Mouse (Mus musculus): ENCODE measurements around the gene Gm28048. TPM values are rescaled to one million over a fixed set of nuclear protein-coding genes. Genes with fewer than 3 reads are reported as not detected.

The Gm28048 gene
- total and polyA plus RNA-seq, 3 experiments: 2.1 to 7.0 (median 5.2) TPM

DNA sequence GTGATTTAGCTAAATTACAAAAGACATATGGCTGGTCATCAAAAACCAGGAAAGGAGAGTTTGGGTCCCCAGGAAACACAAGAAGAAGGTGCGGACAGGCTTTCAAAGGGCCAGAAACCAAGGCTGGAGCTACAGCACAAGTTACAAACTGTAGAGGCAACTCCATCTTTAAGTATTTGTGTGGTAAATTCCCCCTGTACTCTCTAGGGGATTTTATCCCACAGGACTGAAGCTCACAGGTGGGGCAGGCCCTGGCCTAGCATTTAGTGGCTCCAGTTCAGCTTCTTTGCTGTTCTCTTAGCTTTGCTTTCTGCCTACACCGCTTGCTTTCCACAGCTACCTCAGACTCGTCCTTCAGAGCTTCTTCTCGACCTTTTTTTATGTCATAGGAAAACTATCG, 114.2 kb downstream of the Gm28048 start:
- 80% methylated on average over 5 of the region's 5 CpGs for WGBS
- Histone ChIP-seq H3K36me3 (ENCODE audit: control insufficient read depth, insufficient read depth, low read length) (no peaks in the 10 kb centered on the region), H3K27me3 (ENCODE audit: control insufficient read depth, insufficient read depth, low read length) (no peaks in the 10 kb centered on the region), H3K79me2 (replicated peaks; ENCODE audit: control insufficient read depth, insufficient read depth, low read length) (no peaks in the 10 kb centered on the region), H3K4me3 (no peak overlapping the region), H3K4me1 (ENCODE audit: control insufficient read depth, insufficient read depth, low read length) (peaks cover 6% of the 10 kb centered on the region), H3K9ac (ENCODE audit: low read depth, low read length) (no peak overlapping the region), H3K27ac (no peak overlapping the region)
- intact Hi-C loops (cut with DNase I): no loop called here
- TF ChIP-seq POLR2A (IDR thresholded peaks at IDR 0.05; ENCODE audit: insufficient read depth, low read depth, low read length): no peak
- no peak for TF ChIP-seq CTCF (IDR thresholded peaks at IDR 0.05)
- TF ChIP-seq EP300 (IDR thresholded peaks at IDR 0.05; ENCODE audit: insufficient read depth, low read depth, low read length): no peak
- DNase-seq: no peak

DNA sequence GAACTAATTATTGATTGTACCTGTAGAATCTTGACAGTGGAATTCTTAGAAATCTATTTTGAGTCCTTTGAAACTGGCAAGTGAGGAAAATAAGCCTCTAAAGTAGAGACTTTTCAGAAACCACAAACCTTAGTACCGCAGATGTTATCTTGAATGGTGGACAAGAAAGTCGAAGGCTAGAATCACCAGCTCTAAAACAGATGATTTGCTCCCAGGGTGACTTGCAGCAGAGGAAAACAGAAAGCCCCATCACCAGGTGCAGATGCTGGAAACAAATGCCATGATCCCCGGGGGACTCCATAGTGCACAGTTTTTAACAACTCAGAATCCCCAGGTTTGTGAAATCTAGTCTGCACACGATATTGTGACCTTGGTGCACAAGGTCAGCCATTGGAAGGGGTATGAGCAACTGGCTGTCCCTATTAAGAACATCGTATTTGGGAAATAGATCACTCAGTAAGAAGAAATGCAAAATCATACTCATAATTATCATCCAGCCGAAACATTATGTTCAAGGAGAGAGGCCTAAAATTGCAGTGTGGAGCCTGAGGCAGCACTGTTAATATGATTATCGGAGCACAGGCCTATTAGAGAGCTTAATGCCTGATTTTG, 116.1 kb downstream of the Gm28048 start:
- Histone ChIP-seq H3K27me3 (ENCODE audit: control insufficient read depth, insufficient read depth, low read length) (no peaks in the 10 kb centered on the region), H3K4me3 (no peak overlapping the region), H3K79me2 (replicated peaks; ENCODE audit: control insufficient read depth, insufficient read depth, low read length) (no peaks in the 10 kb centered on the region), H3K27ac (no peak overlapping the region), H3K9ac (ENCODE audit: low read depth, low read length) (no peak overlapping the region), H3K36me3 (ENCODE audit: control insufficient read depth, insufficient read depth, low read length) (no peaks in the 10 kb centered on the region), H3K4me1 (ENCODE audit: control insufficient read depth, insufficient read depth, low read length) (peaks cover 2% of the 10 kb centered on the region)
- no peak for DNase-seq
- intact Hi-C loops (cut with DNase I): no loop called here
- WGBS: 83% methylated on average over 7 of the region's 7 CpGs
- TF ChIP-seq POLR2A (IDR thresholded peaks at IDR 0.05; ENCODE audit: insufficient read depth, low read depth, low read length) (no peak), CTCF (IDR thresholded peaks at IDR 0.05) (no peak), EP300 (IDR thresholded peaks at IDR 0.05; ENCODE audit: insufficient read depth, low read depth, low read length) (no peak)

DNA sequence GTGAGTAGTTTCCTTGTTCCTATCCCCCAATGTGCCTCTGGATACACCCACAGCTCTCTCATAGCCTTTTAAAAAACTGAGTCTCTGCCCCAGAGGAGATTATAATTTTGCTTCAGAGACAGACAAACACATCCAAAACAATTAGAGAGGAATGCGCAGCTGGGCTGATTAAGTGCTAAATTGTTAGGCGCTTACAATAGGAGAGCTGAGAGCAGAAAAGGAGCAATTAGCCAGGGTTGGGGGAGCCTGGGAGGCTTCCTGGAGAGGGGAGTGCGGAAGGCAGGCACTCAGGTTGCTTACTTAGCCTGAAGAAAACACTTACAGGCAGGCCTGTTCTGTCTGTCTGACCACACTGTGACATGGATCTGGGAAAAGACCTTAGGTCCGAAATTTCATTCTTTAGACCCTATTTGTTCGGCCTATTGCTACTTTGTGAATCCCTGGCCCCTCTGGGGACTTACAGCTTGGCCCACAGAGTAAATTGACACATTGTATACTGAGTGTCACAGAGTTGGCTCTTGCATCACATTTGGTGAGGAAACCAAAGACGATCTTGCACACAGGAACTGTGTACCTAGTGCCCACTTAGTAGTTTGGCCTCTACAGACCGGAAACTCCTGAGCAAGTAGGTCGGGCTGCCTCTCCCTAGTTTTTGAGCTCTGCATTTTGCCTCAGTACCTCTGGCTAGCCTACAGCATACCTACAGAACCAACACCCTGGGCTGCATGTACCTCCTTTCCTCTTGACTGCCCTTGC, 117.4 kb downstream of the Gm28048 start:
- H3K4me3 ChIP-seq: no peak overlapping the region
- 88% methylated on average over 8 of the region's 8 CpGs for WGBS

DNA sequence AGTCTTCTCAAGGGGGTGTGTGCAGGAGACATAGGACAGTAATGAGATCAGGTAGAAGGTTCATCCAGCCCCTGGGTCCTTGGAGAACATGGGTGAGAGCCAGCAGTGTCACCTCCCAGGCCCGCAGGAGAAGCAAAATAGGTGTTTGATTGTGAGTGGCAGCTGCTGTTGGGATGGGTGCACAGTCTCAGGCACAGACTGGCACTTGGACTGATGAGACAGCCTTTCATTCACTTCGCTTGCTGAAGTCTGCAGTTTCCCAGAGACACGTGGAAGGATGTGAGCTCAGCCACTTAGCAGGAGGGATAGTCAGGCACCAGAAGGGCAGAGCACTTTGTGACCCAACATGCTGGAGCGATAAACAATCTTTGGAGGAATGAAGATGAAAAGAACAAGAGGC, 118.3 kb downstream of the Gm28048 start:
- H3K27me3 ChIP-seq (ENCODE audit: control insufficient read depth, insufficient read depth, low read length): no peaks in the 10 kb centered on the region
- intact Hi-C loops (cut with DNase I): loop anchor here (5.0 kb wide), 2 partner anchors 151 to 166 kb away; no protein-coding TSS in a partner anchor
- no peak overlapping the region for H3K4me3 ChIP-seq
- no peak overlapping the region for H3K9ac ChIP-seq (ENCODE audit: low read depth, low read length)
- H3K36me3 ChIP-seq (ENCODE audit: control insufficient read depth, insufficient read depth, low read length): no peaks in the 10 kb centered on the region
- H3K4me1 ChIP-seq (ENCODE audit: control insufficient read depth, insufficient read depth, low read length): peaks cover 2% of the 10 kb centered on the region
- WGBS: 71% methylated on average over 4 of the region's 4 CpGs
- no peaks in the 10 kb centered on the region for H3K79me2 ChIP-seq (replicated peaks; ENCODE audit: control insufficient read depth, insufficient read depth, low read length)
- DNase-seq: peak in 1 of 2 experiments; percentile 12
- H3K27ac ChIP-seq: no peak overlapping the region
- TF ChIP-seq CTCF (IDR thresholded peaks at IDR 0.05): no peak
- TF ChIP-seq POLR2A (IDR thresholded peaks at IDR 0.05; ENCODE audit: insufficient read depth, low read depth, low read length): no peak
- TF ChIP-seq EP300 (IDR thresholded peaks at IDR 0.05; ENCODE audit: insufficient read depth, low read depth, low read length): no peak

More for the DNA sequence above, 117.4 kb downstream of the Gm28048 start:
- no peak for DNase-seq
- Histone ChIP-seq H3K36me3 (ENCODE audit: control insufficient read depth, insufficient read depth, low read length) (no peaks in the 10 kb centered on the region), H3K27ac (no peak overlapping the region), H3K9ac (ENCODE audit: low read depth, low read length) (no peak overlapping the region), H3K4me1 (ENCODE audit: control insufficient read depth, insufficient read depth, low read length) (peaks cover 2% of the 10 kb centered on the region), H3K27me3 (ENCODE audit: control insufficient read depth, insufficient read depth, low read length) (no peaks in the 10 kb centered on the region), H3K79me2 (replicated peaks; ENCODE audit: control insufficient read depth, insufficient read depth, low read length) (no peaks in the 10 kb centered on the region)
- TF ChIP-seq POLR2A (IDR thresholded peaks at IDR 0.05; ENCODE audit: insufficient read depth, low read depth, low read length) (no peak), CTCF (IDR thresholded peaks at IDR 0.05) (no peak), EP300 (IDR thresholded peaks at IDR 0.05; ENCODE audit: insufficient read depth, low read depth, low read length) (no peak)
- intact Hi-C loops (cut with DNase I): loop anchor here (5.0 kb wide), 2 partner anchors 152 to 167 kb away; no protein-coding TSS in a partner anchor

DNA sequence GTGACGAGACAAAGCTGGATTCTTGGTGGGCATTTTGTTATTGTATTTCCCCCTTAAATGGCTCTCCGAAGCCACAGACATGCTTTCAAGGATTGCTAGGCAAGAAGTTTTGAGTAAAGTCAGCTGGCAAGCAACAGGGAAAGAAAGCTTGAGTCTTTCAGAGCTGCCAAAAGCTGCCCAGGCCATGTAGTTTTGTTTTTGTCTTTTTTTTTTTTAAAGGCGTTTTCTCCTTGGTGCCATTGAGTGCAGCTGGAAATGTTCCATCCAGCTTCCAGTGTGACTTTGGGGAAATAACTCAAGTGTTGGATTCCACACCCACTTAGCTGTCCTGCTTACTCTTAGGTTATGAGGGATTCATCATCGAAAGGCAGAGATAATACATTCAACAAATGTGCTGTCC, 120.6 kb downstream of the Gm28048 start:
- WGBS: 80% methylated on average over 4 of the region's 4 CpGs
- Histone ChIP-seq H3K36me3 (ENCODE audit: control insufficient read depth, insufficient read depth, low read length) (no peaks in the 10 kb centered on the region), H3K4me1 (ENCODE audit: control insufficient read depth, insufficient read depth, low read length) (peaks cover 2% of the 10 kb centered on the region), H3K9ac (ENCODE audit: low read depth, low read length) (no peak overlapping the region), H3K27ac (no peak overlapping the region), H3K27me3 (ENCODE audit: control insufficient read depth, insufficient read depth, low read length) (no peaks in the 10 kb centered on the region), H3K4me3 (no peak overlapping the region), H3K79me2 (replicated peaks; ENCODE audit: control insufficient read depth, insufficient read depth, low read length) (no peaks in the 10 kb centered on the region; the same call in 1 of the 2 replicates)
- TF ChIP-seq CTCF (IDR thresholded peaks at IDR 0.05) (no peak), EP300 (IDR thresholded peaks at IDR 0.05; ENCODE audit: insufficient read depth, low read depth, low read length) (no peak), POLR2A (IDR thresholded peaks at IDR 0.05; ENCODE audit: insufficient read depth, low read depth, low read length) (no peak)
- DNase-seq: no peak
- intact Hi-C loops (cut with DNase I): loop anchor here (2.0 to 5.0 kb wide), 3 partner anchors 95 to 164 kb away; no protein-coding TSS in a partner anchor
